Mouse (Mus musculus): ENCODE data around the gene Zfpl1. TPM values are rescaled to one million over a fixed set of nuclear protein-coding genes. Genes with fewer than 3 reads are reported as not detected.

The Zfpl1 gene
- polyA plus RNA-seq, 1 experiment from 2014 or later = 85.4 TPM

- Histone ChIP-seq H3K36me3 (peaks cover 43% of the 10 kb centered on the region), H3K4me1 (peaks cover 37% of the 10 kb centered on the region), H3K4me3 (peak within 1 kb of the TSS; percentile 94), H3K27ac (peak within 1 kb of the TSS; percentile 96), H3K27me3 (ENCODE audit: low read depth, poor library complexity, severe bottlenecking) (no peaks in the 10 kb centered on the region), H3K9me3 (replicated peaks) (no peaks in the 10 kb centered on the region)
- under 1% methylated on average over 77 of the region's 77 CpGs for WGBS
- peak; percentile 89 for DNase-seq (ENCODE audit: low spot score)
These were observed 33.4 kb upstream of the Zfpl1 start, which contains the start of gene Sac3d1 for GRCm38 (mm10) chr19:6117986-6118676. Sac3d1 (minus strand) TSS chr19:6118650.

- 7% methylated on average over 32 of the region's 32 CpGs for WGBS
These were observed 32.7 kb upstream of the Zfpl1 start for GRCm38 (mm10) chr19:6117346-6117985.

GRCm38 (mm10) chr19:6116113-6116850 is 31.5 kb upstream of the Zfpl1 start:
- peak overlapping the region; percentile 94 for H3K4me3 ChIP-seq
- peaks cover 29% of the 10 kb centered on the region for H3K4me1 ChIP-seq
- no peak for DNase-seq (ENCODE audit: low spot score)
- H3K27me3 ChIP-seq (ENCODE audit: low read depth, poor library complexity, severe bottlenecking) = no peaks in the 10 kb centered on the region
- 95% methylated on average over 15 of the region's 15 CpGs for WGBS
- H3K27ac ChIP-seq = no peak overlapping the region
- peaks cover 54% of the 10 kb centered on the region for H3K36me3 ChIP-seq
- H3K9me3 ChIP-seq (replicated peaks) = no peaks in the 10 kb centered on the region

More at GRCm38 (mm10) chr19:6117346-6117985, 32.7 kb upstream of the Zfpl1 start:
- no peak for DNase-seq (ENCODE audit: low spot score)
- no peaks in the 10 kb centered on the region for H3K27me3 ChIP-seq (ENCODE audit: low read depth, poor library complexity, severe bottlenecking)
- H3K4me3 ChIP-seq = peak overlapping the region; percentile 94
- H3K9me3 ChIP-seq (replicated peaks) = no peaks in the 10 kb centered on the region
- H3K27ac ChIP-seq = peak overlapping the region; percentile 96
- peaks cover 49% of the 10 kb centered on the region for H3K36me3 ChIP-seq
- H3K4me1 ChIP-seq = peaks cover 37% of the 10 kb centered on the region

GRCm38 (mm10) chr19:6113116-6113515 is 28.4 kb upstream of the Zfpl1 start:
- no peak overlapping the region for H3K4me3 ChIP-seq
- no peak overlapping the region for H3K27ac ChIP-seq
- no peaks in the 10 kb centered on the region for H3K9me3 ChIP-seq (replicated peaks)
- peaks cover 13% of the 10 kb centered on the region for H3K4me1 ChIP-seq
- DNase-seq (ENCODE audit: low spot score) = no peak
- H3K36me3 ChIP-seq = peaks cover 55% of the 10 kb centered on the region
- H3K27me3 ChIP-seq (ENCODE audit: low read depth, poor library complexity, severe bottlenecking) = no peaks in the 10 kb centered on the region
- WGBS = 66% methylated on average over 6 of the region's 6 CpGs

GRCm38 (mm10) chr19:6105586-6105985 is 20.8 kb upstream of the Zfpl1 start, which contains the start of gene Naaladl1:
Naaladl1 (plus strand) TSS chr19:6105782.
- Histone ChIP-seq H3K27ac (no peak within 1 kb of the TSS), H3K4me1 (peaks cover 20% of the 10 kb centered on the region), H3K36me3 (peaks cover 10% of the 10 kb centered on the region), H3K4me3 (no peak within 1 kb of the TSS), H3K27me3 (ENCODE audit: low read depth, poor library complexity, severe bottlenecking) (no peaks in the 10 kb centered on the region), H3K9me3 (replicated peaks) (no peaks in the 10 kb centered on the region)
- WGBS = 89% methylated on average over 7 of the region's 7 CpGs
- no peak for DNase-seq (ENCODE audit: low spot score)

GRCm38 (mm10) chr19:6104476-6104875 is 19.7 kb upstream of the Zfpl1 start:
- Histone ChIP-seq H3K27ac (no peak overlapping the region), H3K4me1 (peaks cover 20% of the 10 kb centered on the region), H3K4me3 (no peak overlapping the region), H3K9me3 (replicated peaks) (no peaks in the 10 kb centered on the region), H3K36me3 (peaks cover 20% of the 10 kb centered on the region), H3K27me3 (ENCODE audit: low read depth, poor library complexity, severe bottlenecking) (no peaks in the 10 kb centered on the region)
- WGBS = 81% methylated on average over 4 of the region's 4 CpGs
- no peak for DNase-seq (ENCODE audit: low spot score)

GRCm38 (mm10) chr19:6102169-6102853 is 17.6 kb upstream of the Zfpl1 start:
- Histone ChIP-seq H3K9me3 (replicated peaks) (no peaks in the 10 kb centered on the region), H3K4me3 (no peak overlapping the region), H3K27me3 (ENCODE audit: low read depth, poor library complexity, severe bottlenecking) (no peaks in the 10 kb centered on the region), H3K36me3 (peaks cover 36% of the 10 kb centered on the region), H3K4me1 (peaks cover 20% of the 10 kb centered on the region), H3K27ac (no peak overlapping the region)
- no peak for DNase-seq (ENCODE audit: low spot score)
- 83% methylated on average over 6 of the region's 6 CpGs for WGBS

- WGBS = 29% methylated on average over 6 of the region's 6 CpGs
- peaks cover 12% of the 10 kb centered on the region for H3K4me1 ChIP-seq
- no peaks in the 10 kb centered on the region for H3K9me3 ChIP-seq (replicated peaks)
- no peak for DNase-seq (ENCODE audit: low spot score)
- no peak overlapping the region for H3K27ac ChIP-seq
- no peak overlapping the region for H3K4me3 ChIP-seq
- H3K27me3 ChIP-seq (ENCODE audit: low read depth, poor library complexity, severe bottlenecking) = no peaks in the 10 kb centered on the region
- H3K36me3 ChIP-seq = peaks cover 42% of the 10 kb centered on the region
These were observed 16.4 kb upstream of the Zfpl1 start for GRCm38 (mm10) chr19:6101186-6101585.

- Histone ChIP-seq H3K4me1 (0 out of 2 replicates have a peak, but pooled peaks cover 4% of the 10 kb centered on the region), H3K27me3 (ENCODE audit: low read depth, poor library complexity, severe bottlenecking) (no peaks in the 10 kb centered on the region), H3K9me3 (replicated peaks) (no peaks in the 10 kb centered on the region), H3K27ac (no peak overlapping the region), H3K36me3 (peaks cover 70% of the 10 kb centered on the region), H3K4me3 (no peak overlapping the region)
- no peak for DNase-seq (ENCODE audit: low spot score)
- WGBS = 89% methylated on average over 3 of the region's 3 CpGs
These were observed 13.1 kb upstream of the Zfpl1 start for GRCm38 (mm10) chr19:6097847-6098246.

GRCm38 (mm10) chr19:6094119-6094518 is 9.4 kb upstream of the Zfpl1 start, which contains the start of gene AC131692.1:
AC131692.1 (plus strand) TSS chr19:6094419.
- no peak within 1 kb of the TSS for H3K27ac ChIP-seq
- no peaks in the 10 kb centered on the region for H3K9me3 ChIP-seq (replicated peaks)
- peaks cover 93% of the 10 kb centered on the region for H3K36me3 ChIP-seq
- no peaks in the 10 kb centered on the region for H3K4me1 ChIP-seq
- no peaks in the 10 kb centered on the region for H3K27me3 ChIP-seq (ENCODE audit: low read depth, poor library complexity, severe bottlenecking)
- H3K4me3 ChIP-seq = no peak within 1 kb of the TSS
- DNase-seq (ENCODE audit: low spot score) = no peak
- 96% methylated on average over 7 of the region's 7 CpGs for WGBS

GRCm38 (mm10) chr19:6088841-6089240 is 4.1 kb upstream of the Zfpl1 start:
- H3K27me3 ChIP-seq (ENCODE audit: low read depth, poor library complexity, severe bottlenecking) = no peaks in the 10 kb centered on the region
- H3K4me3 ChIP-seq = no peak overlapping the region
- H3K9me3 ChIP-seq (replicated peaks) = no peaks in the 10 kb centered on the region
- peaks cover 13% of the 10 kb centered on the region for H3K4me1 ChIP-seq
- DNase-seq (ENCODE audit: low spot score) = no peak
- H3K27ac ChIP-seq = no peak overlapping the region
- peaks cover 79% of the 10 kb centered on the region for H3K36me3 ChIP-seq
- WGBS = 94% methylated on average over 13 of the region's 13 CpGs

- Histone ChIP-seq H3K4me3 (peak overlapping the region; percentile 74), H3K27ac (peak overlapping the region; percentile 84), H3K4me1 (peaks cover 18% of the 10 kb centered on the region), H3K9me3 (replicated peaks) (no peaks in the 10 kb centered on the region), H3K36me3 (peaks cover 76% of the 10 kb centered on the region), H3K27me3 (ENCODE audit: low read depth, poor library complexity, severe bottlenecking) (no peaks in the 10 kb centered on the region)
- peak; percentile 72 for DNase-seq (ENCODE audit: low spot score)
- WGBS = 1% methylated on average over 17 of the region's 17 CpGs
These were observed 692 bp upstream of the Zfpl1 start for GRCm38 (mm10) chr19:6085417-6085879.

Measured in limb, embryonic 10.5 days (tissue).